8 mouse cellular contexts compared by ENCODE assay signal in the genomic region with DNA sequence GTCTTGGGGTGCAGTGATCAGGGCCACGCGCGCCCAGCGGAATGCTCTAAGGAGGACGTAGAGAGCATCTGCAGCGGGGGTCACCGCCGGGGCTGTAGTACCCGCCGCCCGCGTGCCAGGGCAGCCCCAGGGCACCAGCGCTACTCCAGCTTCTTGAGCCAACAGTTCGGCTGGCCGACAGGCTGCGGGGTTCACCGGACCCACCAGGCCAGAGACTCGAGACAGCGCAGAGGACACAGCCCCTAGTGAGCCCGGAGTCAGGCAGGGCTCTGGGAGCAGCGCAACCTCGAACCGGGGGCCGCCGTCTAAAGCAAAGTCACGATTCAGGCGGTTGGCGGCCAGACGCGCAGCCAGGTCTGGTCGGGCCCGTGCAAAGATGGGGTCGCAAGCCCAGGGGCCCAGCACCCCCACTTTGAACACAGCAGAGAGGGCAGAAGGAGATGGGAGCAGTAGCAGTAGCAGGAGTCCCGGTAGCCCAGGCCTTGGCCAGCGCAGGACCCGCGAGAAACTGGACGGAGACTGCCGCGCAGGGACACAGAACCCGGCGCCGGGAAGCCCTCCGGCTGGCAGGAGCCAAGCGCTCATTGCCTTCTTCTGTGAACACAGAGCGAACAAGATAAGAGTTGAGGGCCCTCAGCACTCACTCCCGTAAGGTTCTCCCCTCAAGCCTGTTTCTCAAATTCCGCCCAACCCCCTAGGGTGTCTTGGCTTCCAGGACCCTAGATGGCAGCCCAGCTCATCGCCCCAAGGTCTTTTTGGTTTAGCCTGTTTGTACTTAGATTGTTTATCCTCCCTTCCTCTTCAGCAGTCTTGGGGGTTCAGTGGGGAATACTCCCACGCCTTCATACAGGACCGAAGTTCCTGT. TPM values are rescaled to one million over a fixed set of nuclear protein-coding genes. Genes with fewer than 3 reads are reported as not detected.
A peak's percentile ranks its signal among the peaks of the same experiment; 100 is the strongest.
DNase-seq lines count a peak whose midpoint lies in the region; ATAC-seq and TF ChIP-seq lines count a peak whose summit lies in the region.

No protein-coding gene starts in this region.

- peak overlapping the region; percentile 83 for H3K4me2 ChIP-seq in limb, embryonic 15.5 days
- H3K4me2 ChIP-seq in stomach, postnatal 0 days (replicated peaks; ENCODE audit: low read depth) = peak overlapping the region; percentile 74

- peak overlapping the region; percentile 15 for H3K4me3 ChIP-seq in erythroblast, embryonic 14.5 days (replicated peaks)
- peak overlapping the region; percentile 18; the same call in 1 of the 2 replicates for H3K4me3 ChIP-seq in thymus, adult 2 months (ENCODE audit: control insufficient read depth, insufficient read depth, low read length)
- H3K4me3 ChIP-seq in limb, embryonic 15.5 days = peak overlapping the region; percentile 44
- peak overlapping the region; percentile 43 for H3K4me3 ChIP-seq in stomach, postnatal 0 days (ENCODE audit: low read depth, low read length)

- H3K9ac ChIP-seq in limb, embryonic 15.5 days = peak overlapping the region; percentile 28; the same call in 1 of the 2 replicates
- H3K9ac ChIP-seq in stomach, postnatal 0 days (ENCODE audit: low read length) = peak overlapping the region; percentile 50

- no peak for TF ChIP-seq EP300 in stomach, postnatal 0 days (optimal IDR thresholded peaks at IDR 0.05)

- peaks cover 11% of the 10 kb centered on the region for H3K4me1 ChIP-seq in erythroblast, embryonic 14.5 days (ENCODE audit: control insufficient read depth)
- peaks cover 25% of the 10 kb centered on the region for H3K4me1 ChIP-seq in thymus, adult 2 months (replicated peaks; ENCODE audit: control insufficient read depth, insufficient read depth, low read length)
- H3K4me1 ChIP-seq in limb, embryonic 15.5 days = peaks cover 14% of the 10 kb centered on the region
- H3K4me1 ChIP-seq in stomach, postnatal 0 days (replicated peaks; ENCODE audit: control insufficient read depth, insufficient read depth) = peaks cover 5% of the 10 kb centered on the region; the same call in 1 of the 2 replicates

- H3K27me3 ChIP-seq in erythroblast, embryonic 14.5 days (ENCODE audit: control insufficient read depth) = peaks cover 53% of the 10 kb centered on the region
- peaks cover 7% of the 10 kb centered on the region for H3K27me3 ChIP-seq in thymus, adult 2 months (ENCODE audit: control insufficient read depth, insufficient read depth, low read length)
- H3K27me3 ChIP-seq in limb, embryonic 15.5 days = peaks cover 52% of the 10 kb centered on the region
- peaks cover 6% of the 10 kb centered on the region; the same call in 1 of the 2 replicates for H3K27me3 ChIP-seq in stomach, postnatal 0 days (ENCODE audit: control insufficient read depth, insufficient read depth, low read length)

- TF ChIP-seq CTCF in thymus, adult 2 months (IDR thresholded peaks at IDR 0.05; ENCODE audit: borderline replicate concordance, control insufficient read depth, extremely low read depth, insufficient read depth, low read length, poor library complexity) = no peak
- no peak for TF ChIP-seq CTCF in stomach, postnatal 0 days (IDR thresholded peaks at IDR 0.05; ENCODE audit: low read depth)

- no peak for DNase-seq in thymus, adult 2 months
- DNase-seq in thymus, postnatal 10 days (ENCODE audit: low spot score in 2 of 2) = no peak
- no peak for DNase-seq in stomach, postnatal 0 days (ENCODE audit: low spot score)
- DNase-seq in frontal cortex, postnatal 14 days (ENCODE audit: low spot score in 2 of 2) = no peak
- no peak for DNase-seq in ovary, postnatal 36 days (ENCODE audit: low spot score)

- WGBS in thymus, adult 2 months = 18% methylated on average over 51 of the region's 51 CpGs
- 5% methylated on average over 51 of the region's 51 CpGs for WGBS in limb, embryonic 15.5 days
- 8% methylated on average over 51 of the region's 51 CpGs for WGBS in stomach, postnatal 0 days

- no peak for ATAC-seq in erythroblast, adult 5-6 weeks (replicated peaks; ENCODE audit: low FRiP score, poor library complexity, severe bottlenecking)
- ATAC-seq in limb, embryonic 15.5 days (ENCODE audit: insufficient number of reproducible peaks, low FRiP score, low TSS enrichment, low read depth) = no peak
- ATAC-seq in stomach, postnatal 0 days (ENCODE audit: low FRiP score, low TSS enrichment) = peak; percentile 24; the same call in 1 of the 2 replicates

- no peaks in the 10 kb centered on the region; the same call in 1 of the 2 replicates for H3K9me3 ChIP-seq in erythroblast, embryonic 14.5 days (ENCODE audit: control insufficient read depth, low read length)
- no peaks in the 10 kb centered on the region for H3K9me3 ChIP-seq in limb, embryonic 15.5 days
- no peaks in the 10 kb centered on the region for H3K9me3 ChIP-seq in stomach, postnatal 0 days (ENCODE audit: control insufficient read depth, low read length)

- no peaks in the 10 kb centered on the region for H3K36me3 ChIP-seq in erythroblast, embryonic 14.5 days (ENCODE audit: control insufficient read depth)
- H3K36me3 ChIP-seq in thymus, adult 2 months (ENCODE audit: control insufficient read depth, insufficient read depth, low read length) = no peaks in the 10 kb centered on the region
- H3K36me3 ChIP-seq in limb, embryonic 15.5 days = no peaks in the 10 kb centered on the region
- no peaks in the 10 kb centered on the region for H3K36me3 ChIP-seq in stomach, postnatal 0 days (ENCODE audit: control insufficient read depth, insufficient read depth, low read length)

- TF ChIP-seq POLR2A in thymus, adult 2 months (IDR thresholded peaks at IDR 0.05; ENCODE audit: control insufficient read depth, extremely low read depth, insufficient read depth, low read length, poor library complexity) = no peak

- no peak overlapping the region for H3K27ac ChIP-seq in thymus, adult 2 months (ENCODE audit: control insufficient read depth, insufficient read depth, low read length)
- no peak overlapping the region for H3K27ac ChIP-seq in limb, embryonic 15.5 days
- no peak overlapping the region for H3K27ac ChIP-seq in stomach, postnatal 0 days (replicated peaks)

RNA-seq across cellular contexts. Expression of a gene that starts 0.5 kb away (rescaled TPM):
- not detected in 2 replicates for polyA plus RNA-seq in erythroblast, embryonic 14.5 days (2012)
- not detected in 2 replicates for total RNA-seq in erythroblast, adult 5-6 weeks (2015; ENCODE audit: low replicate concordance)
- total RNA-seq in erythroblast, adult 5-6 weeks (2017; ENCODE audit: low replicate concordance) = under 0.01 TPM in 1 of 2 replicates, not detected in the other
- 0.26 and 0.40 TPM in 2 replicates for polyA plus RNA-seq in thymus, adult 2 months (2012; rRNA removed)
- polyA plus RNA-seq in limb, embryonic 15.5 days (2015; fragmentation: Nextera tagmentation; extraction: Ambion mirVana) = 0.22 TPM in 1 of 2 replicates, not detected in the other
- 0.04 and 0.05 TPM in 2 replicates for polyA plus RNA-seq in stomach, postnatal 0 days (2015; fragmentation: Nextera tagmentation; extraction: Ambion mirVana)

RNA-seq across cellular contexts. Expression of a gene that starts 38.6 kb away (rescaled TPM):
- polyA plus RNA-seq in erythroblast, embryonic 14.5 days (2012) = not detected in 2 replicates
- not detected in 2 replicates for total RNA-seq in erythroblast, adult 5-6 weeks (2015; ENCODE audit: low replicate concordance)
- 0.34 TPM in 1 of 2 replicates, not detected in the other for total RNA-seq in erythroblast, adult 5-6 weeks (2017; ENCODE audit: low replicate concordance)
- polyA plus RNA-seq in thymus, adult 2 months (2012; rRNA removed) = 0.43 and 0.57 TPM in 2 replicates
- 0.12 and 0.20 TPM in 2 replicates for polyA plus RNA-seq in limb, embryonic 15.5 days (2015; fragmentation: Nextera tagmentation; extraction: Ambion mirVana)
- polyA plus RNA-seq in stomach, postnatal 0 days (2015; fragmentation: Nextera tagmentation; extraction: Ambion mirVana) = 1.2 and 1.3 TPM in 2 replicates
